Mouse (Mus musculus): Measurements from ENCODE around the gene Bahcc1.
A peak's percentile ranks its signal among the peaks of the same experiment; 100 is the strongest.

Bahcc1 gene

DNA sequence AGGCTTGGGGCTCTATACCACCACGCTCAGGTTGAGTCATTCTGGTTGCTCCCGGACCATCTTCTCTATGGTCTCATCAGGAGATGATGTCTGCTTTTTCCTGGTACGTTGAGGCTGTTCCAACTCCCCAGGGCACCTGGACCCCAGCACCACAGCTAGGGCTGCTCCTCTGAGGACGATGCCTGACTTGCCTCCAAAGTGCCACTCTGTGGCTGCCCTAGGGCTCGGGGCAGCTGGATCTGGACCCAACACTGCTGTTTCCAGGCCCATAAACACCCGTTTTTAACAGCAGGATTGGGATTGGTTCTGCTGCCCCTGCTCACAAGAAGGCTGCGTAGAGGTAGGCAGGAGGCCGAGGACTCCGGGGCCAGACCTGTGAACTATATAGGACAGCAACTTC, 70.4 kb downstream of the Bahcc1 start:
- DNase-seq, result no peak

DNA sequence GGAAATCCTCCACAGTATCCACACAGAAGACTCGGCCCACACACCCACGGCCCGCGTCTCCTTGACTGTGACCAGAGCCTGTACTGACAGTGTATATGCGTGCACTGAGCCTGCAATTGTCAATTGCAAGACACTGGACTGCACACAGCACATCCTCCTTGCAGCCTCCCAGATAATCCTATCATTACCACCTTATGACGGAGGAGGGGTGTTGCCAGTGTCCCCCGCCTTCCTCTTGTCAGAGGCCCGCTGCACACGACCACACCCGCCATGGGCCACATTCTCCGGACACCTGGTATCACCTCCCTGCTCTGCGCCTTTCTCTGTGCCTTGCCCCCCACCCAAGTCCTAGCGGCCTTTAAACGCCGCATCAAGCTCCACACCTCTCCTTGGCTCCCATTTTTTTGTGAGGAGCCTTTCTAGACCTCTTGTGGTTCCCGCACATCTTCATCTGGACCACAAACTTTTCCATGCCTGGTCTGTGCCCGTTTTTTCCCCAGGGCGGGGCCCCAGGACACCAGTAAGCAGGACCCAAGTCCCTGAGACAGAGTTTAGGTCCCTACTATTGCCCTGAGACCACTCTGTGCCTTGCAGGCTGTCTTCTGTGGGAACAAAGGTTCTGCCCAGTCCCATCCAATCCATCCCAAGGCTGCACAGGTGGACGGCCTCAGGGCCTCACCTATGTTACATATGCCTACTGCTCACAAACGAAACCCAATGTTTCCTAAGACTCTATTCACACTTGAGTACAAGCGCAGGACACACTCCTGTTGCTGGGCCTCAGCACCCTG, 71.0 kb downstream of the Bahcc1 start:
- DNase-seq, result no peak

DNA sequence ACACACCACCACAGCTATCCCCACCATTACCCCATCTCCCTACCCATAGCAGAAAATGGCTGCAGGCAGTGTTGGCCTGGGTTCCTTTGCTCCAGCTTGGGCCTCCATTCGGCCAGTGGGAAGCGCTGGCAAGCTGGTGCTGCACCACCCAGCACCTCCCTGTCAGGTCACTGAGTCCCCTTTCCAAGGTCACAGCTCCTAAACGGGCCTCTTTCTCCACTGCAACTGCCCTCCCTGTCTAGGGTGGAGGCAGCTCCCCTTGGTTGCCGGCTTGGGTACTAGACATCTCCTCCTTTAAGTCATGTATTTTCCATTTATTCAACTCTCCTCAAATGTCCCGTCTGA, 71.6 kb downstream of the Bahcc1 start:
- DNase-seq, result no peak

DNA sequence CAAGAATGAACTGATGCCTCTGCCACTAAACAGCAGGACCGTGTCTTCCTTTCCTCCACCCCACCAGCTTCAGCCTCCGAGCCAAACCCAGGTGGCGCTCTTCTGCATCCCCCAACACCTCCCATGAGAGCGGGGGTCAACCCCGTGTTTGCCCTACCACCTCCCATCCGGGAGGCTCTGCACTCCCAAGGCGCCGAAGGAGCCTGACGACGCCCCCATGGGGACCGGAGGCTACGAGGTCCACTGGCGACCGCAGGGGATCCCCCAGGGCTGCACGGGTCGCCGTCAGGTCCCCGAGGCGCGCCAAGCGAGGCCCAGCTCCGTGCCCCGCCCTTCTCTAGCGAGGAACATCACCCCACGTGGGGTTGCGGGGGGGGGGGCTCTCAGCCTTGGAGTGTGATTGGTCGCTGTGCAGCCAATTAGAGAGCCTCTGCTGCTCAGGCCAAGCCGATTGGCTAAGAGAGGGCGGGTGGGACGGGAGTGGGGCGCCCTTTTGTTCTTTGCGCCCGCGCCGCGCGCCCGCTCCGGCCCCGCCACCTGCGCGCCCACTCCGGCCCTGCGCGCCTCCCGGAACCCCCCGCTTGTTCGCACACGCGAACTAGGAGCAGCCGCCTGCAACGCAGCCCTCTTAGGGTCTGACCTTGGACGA, 72.3 kb downstream of the Bahcc1 start:
- DNase-seq, result peak; percentile 96 to 97

DNA sequence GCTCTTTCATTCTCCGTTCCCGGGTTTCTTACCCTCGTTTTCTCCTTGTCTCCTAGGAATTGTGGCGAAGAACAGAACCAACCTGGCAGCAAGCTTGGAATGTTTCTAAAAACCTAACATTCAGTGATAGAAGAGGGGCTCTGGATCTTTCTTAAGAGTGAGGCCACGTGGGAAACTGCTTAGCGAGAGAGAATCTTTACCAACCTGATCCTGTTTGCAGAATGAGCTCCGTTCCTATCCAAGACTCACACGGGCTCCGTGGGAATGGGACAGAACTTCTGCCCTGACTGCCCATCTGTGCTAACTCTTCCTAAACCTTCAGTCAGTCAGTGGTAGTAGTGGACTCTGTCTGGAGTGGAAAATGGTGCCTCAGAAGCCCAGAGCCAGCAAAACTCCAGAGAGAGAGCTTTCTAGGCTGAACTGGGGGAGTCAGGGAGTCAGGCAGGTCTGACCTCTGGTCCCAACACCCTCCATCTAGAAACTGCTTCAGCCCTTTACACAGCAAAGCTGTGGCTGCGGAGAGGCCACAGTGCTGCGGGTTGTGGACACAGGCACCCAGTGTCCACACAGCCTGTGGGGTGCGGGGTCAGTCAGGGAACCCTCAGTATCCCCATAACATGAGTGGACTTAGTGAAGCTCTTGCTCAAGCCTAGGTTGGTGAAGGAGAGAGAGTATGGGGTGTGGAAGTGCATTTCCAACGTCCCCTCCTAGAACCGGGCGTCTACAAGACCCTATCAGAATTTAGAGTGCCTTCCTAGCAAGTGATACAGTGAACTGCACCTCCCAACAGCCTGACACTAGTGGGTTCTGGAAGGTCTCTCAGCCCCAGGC, 73.0 kb downstream of the Bahcc1 start:
- peak in 1 of 2 experiments; percentile 36 for DNase-seq

DNA sequence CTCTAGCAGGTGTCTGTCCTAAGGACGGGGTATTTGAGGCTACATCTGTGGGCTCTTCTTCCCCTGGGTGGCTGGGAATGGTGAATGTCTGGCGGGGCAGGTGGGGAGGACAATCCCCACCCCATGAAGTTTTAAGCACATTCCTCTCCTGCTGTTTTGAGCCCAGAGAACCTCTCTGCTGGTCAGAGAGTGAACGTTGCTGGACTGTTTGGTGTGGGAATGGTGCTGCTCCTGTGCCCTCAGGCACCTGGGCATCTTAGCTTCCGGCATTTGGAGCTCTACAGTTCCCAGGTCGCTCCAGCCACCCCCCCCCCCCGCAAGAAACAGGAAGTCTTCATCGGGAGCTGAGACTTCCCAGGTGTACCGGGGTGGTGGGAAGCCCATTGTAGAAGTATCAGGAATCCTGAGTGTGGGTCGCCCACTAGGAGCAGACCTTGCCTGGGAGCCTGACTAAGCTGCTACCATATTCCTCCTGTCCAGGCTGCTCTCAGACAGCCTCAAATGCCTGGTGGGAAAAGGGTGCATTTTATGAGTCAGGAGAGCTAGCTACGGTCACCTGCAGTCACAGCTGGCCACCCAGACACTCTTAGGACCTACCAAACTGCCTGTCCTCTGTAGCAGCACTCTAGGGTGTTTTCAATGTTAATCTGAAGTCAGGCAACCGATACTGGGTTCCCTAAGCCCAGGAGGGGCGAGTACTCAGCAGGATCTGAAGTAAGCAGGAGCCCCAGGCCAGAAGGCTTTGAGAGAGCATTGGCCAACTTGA, 73.8 kb downstream of the Bahcc1 start:
- peak in 1 of 2 experiments; percentile 7 for DNase-seq

DNA sequence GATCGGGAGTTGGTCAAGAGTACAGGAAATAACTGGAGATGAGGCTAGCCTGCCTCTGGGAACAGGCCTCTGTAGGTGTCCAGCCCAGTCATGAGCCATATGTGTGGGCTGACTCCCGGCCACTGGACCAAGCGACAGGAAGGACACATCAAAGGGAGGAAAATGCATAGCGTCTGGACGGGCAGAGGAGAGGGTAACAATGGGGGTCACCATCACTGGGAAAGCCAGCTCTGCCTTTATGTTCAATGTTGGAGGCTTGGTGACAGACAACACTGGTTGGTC, 74.3 kb downstream of the Bahcc1 start:
- DNase-seq, result peak in 1 of 2 experiments; percentile 20

DNA sequence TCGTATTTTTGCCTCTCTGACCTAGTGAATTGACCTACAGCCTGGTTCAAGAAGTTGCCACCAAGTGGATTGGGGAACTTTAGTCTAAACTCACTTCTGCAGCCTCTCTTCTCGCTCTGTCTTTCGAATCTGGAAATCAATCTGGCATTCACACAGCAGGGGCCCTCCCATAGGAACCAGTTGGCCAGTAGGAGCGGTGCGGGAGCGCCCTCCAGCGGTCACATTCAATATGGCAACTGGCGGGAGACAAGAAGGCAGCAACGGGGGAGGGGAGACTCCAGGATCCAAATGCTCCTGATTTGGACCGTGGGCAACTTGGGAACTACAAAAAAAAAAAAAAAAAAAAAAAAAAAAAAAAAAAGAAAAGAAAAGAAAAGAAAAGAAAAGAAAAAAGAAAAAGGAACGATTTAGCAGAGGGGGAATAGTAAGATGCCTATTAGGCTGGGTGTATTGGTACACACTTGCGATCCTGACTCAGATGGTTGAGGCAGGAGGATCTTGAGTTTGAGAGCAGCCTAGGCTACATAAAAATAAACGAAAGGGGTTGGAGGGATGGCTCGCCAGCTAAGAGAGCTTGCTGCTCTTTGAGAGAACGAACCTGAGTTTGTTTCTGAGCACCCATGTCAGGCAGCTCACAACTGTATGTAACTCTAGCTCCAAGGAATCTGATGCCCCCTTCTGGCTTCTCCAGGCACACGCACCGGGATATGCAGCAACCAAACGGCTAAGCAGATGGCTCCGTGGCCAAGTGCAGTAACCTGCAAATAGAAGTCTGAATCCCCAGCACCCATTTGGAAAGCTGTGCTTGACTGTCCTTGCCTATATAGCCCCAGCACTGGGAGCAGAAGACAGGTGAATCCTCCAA, 75.1 kb downstream of the Bahcc1 start:
- peak; percentile 98 to 99 for DNase-seq

DNA sequence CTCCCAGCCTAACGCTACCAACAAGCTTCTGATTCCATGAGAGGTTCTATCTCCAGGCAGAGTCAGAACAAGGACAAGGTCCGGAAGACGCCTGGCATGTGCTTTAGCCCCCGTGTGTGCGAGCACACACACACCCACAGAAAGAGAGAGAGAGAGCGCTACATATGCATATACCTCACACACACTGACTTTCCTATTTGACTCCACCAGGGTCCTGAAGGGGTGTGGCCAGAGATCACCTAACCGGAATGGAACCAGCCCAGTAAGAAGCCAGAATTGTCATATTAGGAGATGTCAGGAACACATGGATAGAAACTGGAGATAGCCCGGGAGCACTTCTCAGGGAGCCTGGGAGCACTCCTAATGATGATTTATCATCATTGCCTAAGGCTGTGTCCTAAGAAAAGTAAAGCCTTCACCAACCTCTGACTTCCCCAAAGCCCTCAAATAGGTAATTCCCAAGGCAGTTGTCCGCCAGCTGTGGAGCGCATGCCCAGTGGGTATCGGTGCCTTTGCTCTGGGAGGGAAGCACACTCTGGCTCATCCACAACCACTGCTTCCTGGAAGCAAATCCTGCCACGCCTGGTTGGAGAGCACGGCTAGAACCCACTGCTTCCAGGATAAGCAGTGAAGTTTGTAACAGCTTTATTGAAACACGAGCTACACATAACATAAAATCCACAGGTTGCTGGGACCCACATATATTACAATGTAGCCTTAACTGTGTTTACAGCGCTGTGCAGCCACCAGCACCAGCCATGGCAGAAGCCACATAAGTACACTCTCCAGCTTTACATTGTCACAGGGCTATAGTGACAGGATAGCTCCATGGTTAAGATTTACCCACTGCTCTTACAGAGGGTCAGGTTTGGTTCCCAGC, 75.9 kb downstream of the Bahcc1 start:
- peak; percentile 9 to 25 for DNase-seq

DNA sequence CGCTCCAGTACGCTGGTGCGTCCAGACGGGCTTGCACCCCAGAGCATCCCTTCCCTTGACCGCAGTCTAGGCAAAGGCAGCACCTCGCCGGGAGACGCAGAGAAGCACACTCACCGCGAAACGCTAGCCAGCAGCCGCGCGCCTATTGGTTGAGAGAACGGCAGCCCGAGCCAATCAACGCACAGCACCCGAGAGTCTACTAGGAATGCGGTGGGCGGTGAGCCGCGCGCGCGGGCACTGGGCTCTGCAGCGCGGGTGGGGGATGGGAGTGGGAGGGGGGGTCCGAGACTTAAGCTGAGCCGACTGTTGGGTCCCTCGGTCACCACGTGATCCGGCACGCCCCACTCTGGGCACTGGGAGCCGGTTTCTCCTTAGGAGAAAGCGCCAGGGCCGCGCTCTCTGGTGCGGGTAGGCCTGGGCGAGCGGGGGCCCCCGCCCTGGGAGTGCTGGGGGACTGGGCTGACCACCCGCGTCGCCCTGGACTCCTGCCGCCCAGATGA, 78.1 kb downstream of the Bahcc1 start:
- DNase-seq, result peak; percentile 97 to 98

DNA sequence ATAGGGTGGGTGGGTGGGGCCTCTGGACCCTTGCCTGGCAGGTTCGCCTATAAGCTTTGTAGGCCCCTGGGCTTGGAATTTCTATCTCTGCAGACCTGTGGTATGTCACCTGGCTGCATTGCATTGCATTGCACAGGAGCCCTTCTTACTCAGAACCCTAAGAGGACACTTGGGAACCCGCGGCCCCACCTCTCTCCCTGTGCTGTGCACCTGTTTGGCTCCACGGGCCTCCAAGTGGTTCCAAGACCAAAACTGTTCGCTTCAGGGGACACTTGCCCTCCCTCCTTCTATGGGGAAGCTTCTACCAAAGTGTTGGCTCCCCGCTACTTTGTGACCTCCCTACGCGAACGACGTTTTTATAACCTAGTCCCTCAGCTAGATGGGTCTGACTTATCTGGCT, 78.8 kb downstream of the Bahcc1 start:
- peak; percentile 26 to 41 for DNase-seq

DNA sequence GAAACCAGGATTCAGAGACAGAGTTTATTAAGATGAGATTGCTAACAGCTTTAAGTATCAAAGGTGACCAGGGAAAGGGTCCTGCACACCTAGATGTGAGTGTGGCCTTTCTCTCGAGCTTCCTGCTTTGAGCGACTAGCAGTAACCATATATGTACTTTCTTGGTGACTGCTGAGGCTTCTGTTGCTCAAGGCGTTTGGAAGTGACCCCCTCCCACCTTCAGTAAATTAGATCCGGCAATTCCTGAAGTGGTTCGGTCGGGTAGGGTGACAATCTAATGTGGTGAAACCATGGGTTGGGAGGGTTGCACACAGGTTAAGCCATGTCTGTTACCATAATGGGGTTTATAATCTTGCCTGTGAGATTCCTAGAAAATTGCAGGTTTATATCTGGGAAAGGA, 79.3 kb downstream of the Bahcc1 start:
- DNase-seq, result peak in 1 of 2 experiments; percentile 16

DNA sequence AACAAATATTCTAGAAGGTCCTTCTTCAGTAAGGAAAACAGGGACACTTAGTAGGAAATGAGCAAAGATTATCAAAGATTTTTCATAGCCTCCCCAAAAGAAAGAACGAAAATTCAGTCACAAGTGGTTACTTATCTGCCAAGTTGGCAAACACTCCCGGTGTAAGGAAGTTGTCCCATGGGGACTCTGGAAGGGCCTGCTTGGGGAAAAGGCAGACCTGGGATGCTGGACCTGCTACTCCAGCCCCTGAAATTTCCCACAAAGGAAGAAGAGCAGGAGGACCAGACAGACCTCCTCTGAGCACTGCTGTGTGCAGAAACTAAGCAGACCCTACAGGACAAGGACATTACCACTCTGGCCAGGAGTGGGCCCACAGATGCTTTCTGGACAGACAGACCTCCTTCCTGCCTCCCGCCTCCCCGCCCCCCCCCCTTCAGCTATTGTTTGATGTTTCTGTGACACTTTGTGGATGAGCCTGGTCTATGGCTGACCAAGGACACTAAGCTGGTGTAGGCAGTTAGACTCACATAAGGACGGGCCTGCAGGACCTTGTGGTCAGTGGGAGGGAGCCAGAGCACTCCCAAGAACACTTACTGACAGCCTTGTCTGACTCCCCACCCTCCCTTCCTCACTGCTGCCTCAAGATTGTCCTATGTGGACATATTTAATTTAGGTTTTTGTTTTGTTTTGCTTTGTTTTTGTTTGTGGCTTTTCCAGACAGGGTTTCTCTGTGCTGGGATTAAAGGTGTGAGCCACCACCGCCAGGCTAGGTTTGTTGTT, 81.3 kb downstream of the Bahcc1 start:
- DNase-seq, result peak in 1 of 2 experiments; percentile 8

DNA sequence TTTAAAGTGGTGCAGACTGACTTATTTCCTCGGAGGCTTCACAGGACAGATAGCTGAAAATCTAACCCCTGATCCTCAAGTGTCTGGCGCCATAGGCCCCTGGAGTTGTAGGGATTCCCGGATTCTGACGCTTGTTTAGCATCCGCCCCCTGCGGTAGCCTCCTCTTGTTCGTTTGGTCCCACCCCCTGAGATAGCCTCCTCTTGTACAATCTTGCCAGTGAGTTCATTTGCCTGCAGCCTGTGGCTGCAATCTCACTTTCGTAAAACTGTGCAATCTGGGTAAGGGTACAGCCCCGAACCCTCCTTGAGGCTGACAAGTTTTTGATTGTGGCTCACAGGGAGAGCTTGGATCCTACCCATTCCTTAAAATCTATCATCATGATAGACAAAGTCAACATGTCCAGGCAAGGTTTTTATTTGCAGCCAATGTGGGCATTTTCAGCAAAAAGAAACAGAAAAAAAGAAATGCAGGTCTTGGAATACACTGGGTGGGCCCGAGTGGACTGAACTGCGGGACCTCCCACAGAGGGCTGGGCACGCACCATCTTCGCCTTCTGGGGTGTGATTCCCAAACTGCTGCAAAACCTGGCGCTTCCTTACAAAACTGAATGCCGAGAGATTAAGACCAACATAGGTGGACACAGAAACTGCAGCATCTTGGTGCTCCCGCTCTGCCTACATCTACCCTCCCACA, 82.1 kb downstream of the Bahcc1 start:
- DNase-seq, result peak; percentile 70 to 71

DNA sequence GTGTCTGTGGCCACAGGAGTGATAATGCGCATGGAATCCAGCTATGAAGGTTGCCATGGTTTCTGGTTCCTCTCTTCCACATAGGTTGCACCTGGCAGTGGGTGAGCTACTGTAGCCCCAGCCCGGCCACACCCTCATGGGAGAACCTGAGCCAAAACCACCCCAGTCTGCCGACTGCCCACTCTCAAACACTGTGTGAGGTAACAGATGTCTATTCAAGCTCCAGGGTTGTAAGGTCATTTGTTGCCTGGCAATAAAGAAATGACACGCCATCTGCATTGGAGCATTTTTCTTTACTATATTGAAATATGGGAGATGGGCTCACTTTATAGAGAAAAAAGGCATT, 82.6 kb downstream of the Bahcc1 start:
- DNase-seq, result peak; percentile 78 to 79

DNA sequence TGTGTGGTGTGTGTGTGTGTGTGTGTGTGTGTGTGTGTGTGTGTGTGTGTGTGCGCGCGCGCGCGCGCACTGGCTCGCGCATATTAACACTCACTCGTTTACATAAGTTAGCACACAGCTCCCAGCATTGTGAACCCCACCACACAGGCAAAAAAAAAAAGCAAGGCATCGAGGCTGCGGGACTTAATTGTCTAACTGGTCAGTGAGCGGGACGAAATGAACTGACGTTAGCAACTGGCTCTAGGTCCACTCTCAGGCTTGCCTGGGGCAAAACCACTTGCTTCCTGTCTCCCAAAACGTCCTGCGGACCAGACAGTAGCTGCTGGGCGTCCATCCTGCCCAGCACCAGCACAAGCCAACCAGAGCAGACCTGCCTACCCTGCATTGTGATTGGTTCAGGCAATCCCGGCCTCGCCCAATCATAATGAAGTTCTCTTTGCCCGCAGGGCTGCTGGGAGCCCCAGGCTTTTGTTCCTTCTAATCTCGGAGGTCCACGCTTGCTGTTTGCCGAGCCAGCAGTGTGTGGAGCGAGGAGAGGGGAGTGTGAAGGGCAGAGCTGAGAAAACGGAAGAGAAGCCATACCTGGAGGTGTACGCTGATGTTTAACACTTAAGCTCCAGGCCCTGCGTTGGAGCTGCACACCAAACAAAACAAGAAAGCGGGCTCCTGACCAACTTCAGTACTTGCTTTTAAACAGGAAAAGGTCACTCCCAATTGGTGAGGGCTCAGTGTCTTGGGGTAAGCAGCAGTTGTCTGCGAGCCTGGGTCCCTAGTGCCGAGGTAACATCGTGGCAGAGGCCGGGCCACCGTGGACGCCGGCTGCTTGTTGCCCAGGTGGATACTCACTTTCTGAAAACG, 83.3 kb downstream of the Bahcc1 start:
- peak; percentile 93 to 96 for DNase-seq

DNA sequence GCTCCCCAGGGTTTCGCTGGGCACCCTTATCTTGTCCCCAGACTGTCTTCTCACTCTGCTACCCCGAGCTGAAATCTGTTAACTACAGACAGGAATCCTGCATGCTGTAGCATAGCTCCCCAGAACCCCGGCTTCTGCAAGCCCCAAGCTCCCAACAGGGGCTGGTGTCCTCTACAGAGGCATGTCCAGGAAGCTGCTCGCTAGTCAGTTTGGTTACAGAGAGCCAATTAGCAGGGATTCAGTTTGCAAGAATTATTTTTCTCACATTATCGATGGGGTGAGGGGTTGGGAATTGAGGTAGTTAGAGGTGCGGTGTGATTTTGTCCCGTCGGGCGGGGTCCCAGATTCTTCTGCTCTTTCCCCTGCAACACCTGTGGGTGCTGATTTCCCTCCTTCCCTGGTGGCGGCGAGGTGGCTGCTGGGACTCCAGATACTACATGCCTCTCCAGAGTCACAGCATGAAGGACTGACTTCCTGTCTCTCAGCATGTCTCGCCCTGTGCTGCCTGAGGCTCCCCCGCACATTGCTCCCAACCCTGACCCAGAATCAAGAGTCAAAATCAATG, 84.0 kb downstream of the Bahcc1 start:
- DNase-seq, result no peak

DNA sequence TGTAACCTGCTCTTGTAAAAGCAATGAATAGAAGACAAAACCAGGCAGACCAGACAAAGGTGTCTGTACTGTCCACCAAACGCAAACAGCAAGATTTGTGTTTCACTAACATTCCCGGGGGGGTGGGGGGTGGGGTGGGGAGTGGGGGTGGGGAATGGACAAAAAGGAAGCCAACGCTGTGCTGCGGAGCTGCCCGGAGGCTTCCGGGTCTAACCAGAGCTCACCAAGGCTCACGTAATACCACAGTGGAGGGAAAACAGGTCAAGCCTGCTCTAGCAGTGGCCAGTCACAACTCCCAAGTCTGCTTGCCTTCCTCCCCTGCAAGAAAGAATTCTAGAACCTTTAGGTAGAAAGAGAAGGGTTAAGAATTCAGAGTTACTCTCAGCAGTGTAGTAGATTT, 84.7 kb downstream of the Bahcc1 start:
- DNase-seq, result no peak

All from cerebellum, postnatal 10 days (tissue).